Mouse (Mus musculus) ES-E14 (cell line): ENCODE data around the gene Irf2bpl. TPM values are rescaled to one million over a fixed set of nuclear protein-coding genes. Genes with fewer than 3 reads are reported as not detected.

Experiments used
- DNase-seq: peaks from one replicate; pipeline ENCODE4 v3.0.0-alpha.2; 2013; ENCODE audit warnings: low read depth, low spot score
- H3K27ac ChIP-seq: 2 replicates; pipeline ENCODE4 v1.5.1; 2012; ENCODE audit warnings: low read depth, mild to moderate bottlenecking, low read length, moderate library complexity, mixed read lengths; ENCODE audit not compliant: poor library complexity, insufficient read depth, severe bottlenecking
- H3K36me3 ChIP-seq: 2 replicates; pipeline ENCODE4 v1.6.1; 2012; ENCODE audit warnings: mild to moderate bottlenecking, low read length, moderate library complexity, mixed read lengths; ENCODE audit not compliant: control insufficient read depth, poor library complexity, insufficient read depth, severe bottlenecking
- H3K4me1 ChIP-seq, 2 experiments: fragments of 150-350 bp in 1 of 2; sonication (generic) in 1 of 2; 2 replicates each; pipeline ENCODE4 v1.6.1; 2012; ENCODE audit warnings: low read length in 2 of 2, mild to moderate bottlenecking in 1 of 2, mixed read lengths in 1 of 2; ENCODE audit not compliant: control insufficient read depth in 2 of 2, insufficient read depth in 2 of 2, poor library complexity in 1 of 2
- H3K4me3 ChIP-seq, 2 experiments: fragments of 150-350 bp in 1 of 2; sonication (generic) in 1 of 2; 2 replicates each; pipeline ENCODE4 v1.5.1; 2012; ENCODE audit warnings: low read length in 2 of 2, low read depth in 1 of 2, mild to moderate bottlenecking in 1 of 2, mixed read lengths in 1 of 2; ENCODE audit not compliant: insufficient read depth in 1 of 2, poor library complexity in 1 of 2, severe bottlenecking in 1 of 2
- H3K9ac ChIP-seq: 2 replicates; pipeline ENCODE4 v1.6.1; 2012; ENCODE audit warnings: low read depth, mild to moderate bottlenecking, low read length, mixed read lengths; ENCODE audit not compliant: poor library complexity, insufficient read depth, severe bottlenecking
- H3K9me3 ChIP-seq: fragments of 150-350 bp; sonication (generic); 2 replicates; pipeline ENCODE4 v1.6.1; 2012; ENCODE audit warnings: low read depth, mild to moderate bottlenecking, low read length; ENCODE audit not compliant: control insufficient read depth, insufficient read depth
- MAFK ChIP-seq: IDR thresholded peaks from 2 replicates; pipeline ENCODE4 v1.6.1; 2014; ENCODE audit warnings: mild to moderate bottlenecking, low read depth, low read length, inconsistent platforms; ENCODE audit not compliant: insufficient read depth
- ZNF384 ChIP-seq: IDR thresholded peaks from 2 replicates; pipeline ENCODE4 v1.6.1; 2012; ENCODE audit warnings: low read depth, low read length, inconsistent platforms
- in situ Hi-C, 2 experiments: fragments of 600-800 bp; cut with MboI; formaldehyde crosslinking; loops; one replicate each; pipeline ENCODE4 v1.15.1; 2025; ENCODE audit warnings: low sequenced_read_pairs in 2 of 2, inconsistent platforms in 1 of 2; ENCODE audit not compliant: unreplicated experiment in 2 of 2
- total RNA-seq: library from RNA; depleted of rRNA; stranded (reverse); fragments of 300-350 nt; gene quantifications from 2 replicates; pipeline ENCODE4 v1.2.3, GENCODE M21; 2012; rRNA removed

Gene Irf2bpl
- total RNA-seq, 1 experiment: 43.2 TPM

DNA sequence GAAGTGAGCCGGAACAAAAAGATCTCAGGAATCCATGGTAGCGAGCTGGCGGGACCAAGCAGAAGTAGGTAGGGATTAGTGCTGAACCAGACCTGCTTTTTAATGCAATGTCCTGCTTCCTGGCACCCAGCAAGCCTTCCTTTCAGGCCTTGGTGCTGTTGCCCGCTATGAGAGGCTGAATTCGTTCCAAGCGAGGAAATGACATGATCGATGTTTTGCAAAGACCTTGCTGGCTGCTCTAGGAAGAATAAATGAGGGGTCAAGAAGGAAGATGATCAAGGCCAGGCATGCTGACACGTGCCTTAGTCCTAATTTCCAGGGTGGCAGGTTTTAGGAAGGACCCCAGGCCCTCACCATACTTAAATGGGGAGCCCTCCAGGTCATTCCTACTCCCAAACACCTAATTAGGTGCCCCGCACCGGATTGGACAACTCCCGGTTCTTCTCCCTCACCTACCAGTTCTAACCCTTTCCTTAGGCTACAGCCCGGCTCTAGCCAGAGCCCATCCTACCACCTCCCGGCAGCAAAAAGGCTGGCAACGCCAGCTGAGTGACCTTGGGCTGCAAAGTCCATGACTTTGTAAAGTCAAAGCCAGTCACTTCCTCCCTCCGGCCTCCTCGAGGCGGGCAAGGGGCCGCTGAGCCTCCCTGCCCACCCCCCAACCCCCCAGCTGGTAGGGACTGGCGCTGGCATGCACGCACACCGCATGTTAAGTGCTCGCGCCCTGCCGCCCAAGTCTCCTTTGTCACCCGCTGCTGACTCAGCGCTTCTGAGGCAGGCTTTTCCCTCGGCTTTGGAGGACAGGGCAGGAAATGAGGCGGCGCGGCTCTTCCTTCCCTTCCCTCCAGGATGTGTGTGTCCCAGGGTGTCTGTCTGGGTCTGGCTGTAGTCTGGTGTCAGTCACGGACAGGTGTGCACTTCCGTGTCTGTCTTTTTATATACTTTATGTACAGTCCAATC, 52.7 kb downstream of the Irf2bpl start:
- peak overlapping the region; percentile 53; the same call in 1 of the 2 replicates for H3K9ac ChIP-seq
- peak overlapping the region; percentile 34 to 44; a peak in 3 of 4 replicates for H3K4me3 ChIP-seq
- no peak for DNase-seq
- in situ Hi-C loops: no loop called here
- H3K4me1 ChIP-seq: peaks cover 12 to 38% of the 10 kb centered on the region in 2 experiments
- H3K27ac ChIP-seq: peak overlapping the region; percentile 23; the same call in 1 of the 2 replicates
- H3K9me3 ChIP-seq: no peaks in the 10 kb centered on the region
- no peak for TF ChIP-seq ZNF384
- peak; percentile 99 for TF ChIP-seq MAFK
- H3K36me3 ChIP-seq: no peaks in the 10 kb centered on the region

Other genes starting within 250 kb of the Irf2bpl start
- gene Vash1, start 206.1 kb downstream of the Irf2bpl start, total RNA-seq: 4.0 and 4.8 TPM in 2 replicates
- gene Angel1, start 158.3 kb downstream of the Irf2bpl start, total RNA-seq: 13.7 and 21.7 TPM in 2 replicates
- gene Lrrc74a, start 150.4 kb downstream of the Irf2bpl start, total RNA-seq: not detected in 2 replicates
- gene Cipc, start 62.2 kb upstream of the Irf2bpl start, total RNA-seq: 26.5 and 27.6 TPM in 2 replicates
- gene Zdhhc22, start 105.6 kb upstream of the Irf2bpl start, total RNA-seq: not detected in 2 replicates
- 1.9 and 2.2 TPM in 2 replicates for gene Tmem63c, start 136.5 kb upstream of the Irf2bpl start, total RNA-seq
- 1.2 and 1.8 TPM in 2 replicates for gene Ngb, start 217.7 kb upstream of the Irf2bpl start, total RNA-seq